Mouse (Mus musculus): ENCODE results near the gene Zdhhc13. TPM values are rescaled to one million over a fixed set of nuclear protein-coding genes. Genes with fewer than 3 reads are reported as not detected.
A peak's percentile ranks its signal among the peaks of the same experiment; 100 is the strongest.

Zdhhc13 gene
- polyA plus RNA-seq (2015; fragmentation: Nextera tagmentation; extraction: Ambion mirVana) = 29.9 and 33.7 TPM in 2 replicates

- under 1% methylated on average over 56 of the region's 57 CpGs for WGBS
- ATAC-seq (ENCODE audit: insufficient number of reproducible peaks, low FRiP score, low TSS enrichment, low read depth) = peak; percentile 98
- peak within 1 kb of the TSS; percentile 77 for H3K4me2 ChIP-seq (replicated peaks)
- no peaks in the 10 kb centered on the region for H3K27me3 ChIP-seq
- H3K4me3 ChIP-seq (replicated peaks) = peak within 1 kb of the TSS; percentile 87
- H3K36me3 ChIP-seq = no peaks in the 10 kb centered on the region
- no peaks in the 10 kb centered on the region for H3K9me3 ChIP-seq (replicated peaks)
- peaks cover 14% of the 10 kb centered on the region; the same call in 1 of the 2 replicates for H3K4me1 ChIP-seq
- peak within 1 kb of the TSS; percentile 64 for H3K9ac ChIP-seq
- H3K27ac ChIP-seq (replicated peaks) = peak within 1 kb of the TSS; percentile 71; the same call in 1 of the 2 replicates
Observed at GRCm38 (mm10) chr7:48788851-48789572, at the start of gene Zdhhc13. Zdhhc13 (plus strand) TSS chr7:48789003.

- WGBS = under 1% methylated on average over 24 of the region's 24 CpGs
- Histone ChIP-seq H3K4me2 (replicated peaks) (peak overlapping the region; percentile 88), H3K9me3 (replicated peaks) (no peaks in the 10 kb centered on the region), H3K36me3 (no peaks in the 10 kb centered on the region), H3K27ac (replicated peaks) (peak overlapping the region; percentile 58; the same call in 1 of the 2 replicates), H3K9ac (no peak overlapping the region), H3K4me1 (0 out of 2 replicates have a peak, but pooled peaks cover 3% of the 10 kb centered on the region), H3K4me3 (replicated peaks) (peak overlapping the region; percentile 45), H3K27me3 (no peaks in the 10 kb centered on the region)
- ATAC-seq (ENCODE audit: insufficient number of reproducible peaks, low FRiP score, low TSS enrichment, low read depth) = peak; percentile 79
Observed at GRCm38 (mm10) chr7:48749298-48750163, 39.3 kb upstream of the Zdhhc13 start.

- H3K4me2 ChIP-seq (replicated peaks) = peak overlapping the region; percentile 88
- no peak overlapping the region for H3K9ac ChIP-seq
- 66% methylated on average over 8 of the region's 8 CpGs for WGBS
- no peak for ATAC-seq (ENCODE audit: insufficient number of reproducible peaks, low FRiP score, low TSS enrichment, low read depth)
- H3K27me3 ChIP-seq = no peaks in the 10 kb centered on the region
- H3K27ac ChIP-seq (replicated peaks) = no peak overlapping the region
- peak overlapping the region; percentile 45; the same call in 1 of the 2 replicates for H3K4me3 ChIP-seq (replicated peaks)
- H3K4me1 ChIP-seq = 0 out of 2 replicates have a peak, but pooled peaks cover 3% of the 10 kb centered on the region
- no peaks in the 10 kb centered on the region for H3K9me3 ChIP-seq (replicated peaks)
- no peaks in the 10 kb centered on the region for H3K36me3 ChIP-seq
Observed at GRCm38 (mm10) chr7:48750164-48750809, 38.5 kb upstream of the Zdhhc13 start.

DNA sequence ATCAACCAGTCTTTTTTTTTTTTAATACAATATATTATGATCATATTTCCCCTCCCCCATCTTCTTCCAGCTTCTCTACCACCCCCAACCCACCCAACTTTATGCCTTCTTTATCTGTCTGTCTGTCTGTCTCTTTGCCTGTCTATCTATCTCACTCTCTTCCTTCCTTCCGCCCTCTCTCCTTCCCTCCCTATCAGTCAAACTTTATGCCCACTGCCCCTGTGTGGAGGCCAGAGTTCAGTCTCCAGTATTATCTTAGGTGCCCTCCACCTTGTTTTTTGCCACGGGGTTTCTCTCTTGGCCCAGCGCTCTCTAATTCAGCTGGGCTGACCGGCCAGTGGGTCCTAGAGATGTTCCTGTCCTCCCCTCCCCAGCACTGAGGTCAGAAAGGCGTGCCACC, 37.6 kb upstream of the Zdhhc13 start:
- Histone ChIP-seq H3K4me3 (replicated peaks) (no peak overlapping the region), H3K4me1 (0 out of 2 replicates have a peak, but pooled peaks cover 3% of the 10 kb centered on the region), H3K4me2 (replicated peaks) (no peak overlapping the region), H3K27me3 (no peaks in the 10 kb centered on the region), H3K9me3 (replicated peaks) (no peaks in the 10 kb centered on the region), H3K9ac (no peak overlapping the region), H3K27ac (replicated peaks) (no peak overlapping the region), H3K36me3 (no peaks in the 10 kb centered on the region)
- ATAC-seq (ENCODE audit: insufficient number of reproducible peaks, low FRiP score, low TSS enrichment, low read depth) = no peak
- WGBS = 77% methylated on average over 5 of the region's 5 CpGs

DNA sequence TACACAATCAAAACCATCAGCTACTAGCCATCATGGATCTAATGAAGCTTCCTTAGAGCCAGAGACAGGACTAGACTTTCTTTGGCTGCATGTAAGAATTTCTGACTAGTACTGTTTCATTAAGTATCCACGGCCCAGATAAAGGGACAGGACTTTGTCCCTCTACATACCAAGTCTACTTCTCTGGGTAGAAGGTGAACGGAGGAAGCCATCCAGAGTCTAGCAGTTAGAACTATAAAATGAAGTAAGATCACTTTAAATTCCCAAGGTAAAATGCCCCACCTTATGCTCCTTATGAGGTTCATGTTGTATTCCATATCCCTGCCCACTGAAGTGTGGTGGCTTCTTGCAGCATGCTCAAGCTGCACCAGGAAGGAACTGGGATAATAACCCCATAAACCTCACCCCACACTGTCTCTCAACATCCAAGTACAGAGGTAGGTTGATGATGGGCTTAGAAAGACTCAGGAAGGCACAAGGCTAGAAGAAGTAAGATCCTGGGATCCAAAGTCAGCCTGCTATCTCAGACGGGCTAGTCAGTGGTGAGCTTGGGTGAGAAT, 34.3 kb upstream of the Zdhhc13 start:
- H3K27ac ChIP-seq (replicated peaks) = no peak overlapping the region
- ATAC-seq (ENCODE audit: insufficient number of reproducible peaks, low FRiP score, low TSS enrichment, low read depth) = no peak
- WGBS = 84% methylated on average over 3 of the region's 3 CpGs
- H3K4me3 ChIP-seq (replicated peaks) = no peak overlapping the region
- H3K9ac ChIP-seq = no peak overlapping the region
- no peaks in the 10 kb centered on the region for H3K27me3 ChIP-seq
- no peaks in the 10 kb centered on the region for H3K9me3 ChIP-seq (replicated peaks)
- no peaks in the 10 kb centered on the region for H3K36me3 ChIP-seq
- H3K4me2 ChIP-seq (replicated peaks) = no peak overlapping the region
- H3K4me1 ChIP-seq = 0 out of 2 replicates have a peak, but pooled peaks cover 3% of the 10 kb centered on the region

- 71% methylated on average over 3 of the region's 3 CpGs for WGBS
- Histone ChIP-seq H3K9me3 (replicated peaks) (no peaks in the 10 kb centered on the region), H3K4me1 (no peaks in the 10 kb centered on the region), H3K9ac (no peak overlapping the region), H3K4me3 (replicated peaks) (no peak overlapping the region), H3K4me2 (replicated peaks) (no peak overlapping the region), H3K27ac (replicated peaks) (no peak overlapping the region), H3K27me3 (no peaks in the 10 kb centered on the region), H3K36me3 (no peaks in the 10 kb centered on the region)
- no peak for ATAC-seq (ENCODE audit: insufficient number of reproducible peaks, low FRiP score, low TSS enrichment, low read depth)
Observed at GRCm38 (mm10) chr7:48755825-48756224, 33.0 kb upstream of the Zdhhc13 start.

GRCm38 (mm10) chr7:48756306-48756931, 32.4 kb upstream of the Zdhhc13 start:
- H3K27me3 ChIP-seq = no peaks in the 10 kb centered on the region
- H3K9me3 ChIP-seq (replicated peaks) = no peaks in the 10 kb centered on the region
- no peaks in the 10 kb centered on the region for H3K36me3 ChIP-seq
- no peak overlapping the region for H3K4me2 ChIP-seq (replicated peaks)
- H3K9ac ChIP-seq = no peak overlapping the region
- no peak overlapping the region for H3K27ac ChIP-seq (replicated peaks)
- no peak overlapping the region for H3K4me3 ChIP-seq (replicated peaks)
- WGBS = 94% methylated on average over 4 of the region's 4 CpGs
- no peaks in the 10 kb centered on the region for H3K4me1 ChIP-seq
- ATAC-seq (ENCODE audit: insufficient number of reproducible peaks, low FRiP score, low TSS enrichment, low read depth) = no peak

DNA sequence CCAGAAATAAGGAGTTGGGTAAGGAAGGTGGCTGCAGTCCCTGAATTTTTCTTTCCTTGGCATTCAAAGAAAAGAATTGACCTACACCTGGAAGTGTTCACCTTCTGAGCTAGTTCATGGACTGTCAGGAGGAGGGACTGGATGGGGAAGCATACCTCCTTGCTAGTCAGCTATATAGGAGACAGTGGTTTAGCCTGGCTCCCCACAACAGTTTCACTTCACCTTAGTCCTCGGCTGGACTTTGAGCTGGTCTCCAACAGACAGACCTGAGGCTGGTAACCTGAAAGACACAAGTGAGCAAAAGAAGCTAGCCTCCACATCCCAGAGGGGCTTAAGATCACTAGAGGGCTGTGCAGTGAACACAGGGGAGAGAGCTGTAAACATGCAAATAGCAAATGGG, 30.7 kb upstream of the Zdhhc13 start:
- no peaks in the 10 kb centered on the region for H3K36me3 ChIP-seq
- H3K27me3 ChIP-seq = no peaks in the 10 kb centered on the region
- H3K4me2 ChIP-seq (replicated peaks) = no peak overlapping the region
- 58% methylated on average over 1 of the region's 1 CpGs for WGBS
- H3K4me3 ChIP-seq (replicated peaks) = no peak overlapping the region
- no peaks in the 10 kb centered on the region for H3K9me3 ChIP-seq (replicated peaks)
- no peak overlapping the region for H3K27ac ChIP-seq (replicated peaks)
- no peak for ATAC-seq (ENCODE audit: insufficient number of reproducible peaks, low FRiP score, low TSS enrichment, low read depth)
- no peaks in the 10 kb centered on the region for H3K4me1 ChIP-seq
- no peak overlapping the region for H3K9ac ChIP-seq

GRCm38 (mm10) chr7:48760789-48761188, 28.0 kb upstream of the Zdhhc13 start:
- no peaks in the 10 kb centered on the region for H3K36me3 ChIP-seq
- H3K9ac ChIP-seq = no peak overlapping the region
- H3K9me3 ChIP-seq (replicated peaks) = no peaks in the 10 kb centered on the region
- no peak overlapping the region for H3K4me2 ChIP-seq (replicated peaks)
- H3K4me1 ChIP-seq = no peaks in the 10 kb centered on the region
- no peak for ATAC-seq (ENCODE audit: insufficient number of reproducible peaks, low FRiP score, low TSS enrichment, low read depth)
- H3K4me3 ChIP-seq (replicated peaks) = no peak overlapping the region
- H3K27ac ChIP-seq (replicated peaks) = no peak overlapping the region
- H3K27me3 ChIP-seq = no peaks in the 10 kb centered on the region
- WGBS = 65% methylated on average over 1 of the region's 1 CpGs

DNA sequence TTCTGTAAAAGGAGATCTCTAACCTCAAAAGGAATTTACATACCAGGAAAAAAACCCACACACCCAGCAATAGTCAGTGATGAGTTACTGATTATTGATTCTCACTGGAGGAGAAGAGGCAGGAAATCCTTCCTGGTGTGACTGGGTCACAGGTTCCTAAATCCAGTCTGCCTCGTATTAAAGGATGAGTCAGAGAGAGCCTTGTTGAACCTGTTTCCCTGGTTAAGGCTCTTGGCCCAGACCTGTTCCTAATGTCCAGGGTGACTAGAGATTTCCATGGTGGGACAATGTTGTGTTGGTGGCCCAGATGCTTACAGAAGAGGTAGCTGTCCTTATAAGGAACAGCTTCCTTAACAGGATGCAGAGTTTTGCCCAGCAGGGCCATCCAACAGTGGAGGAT, 26.5 kb upstream of the Zdhhc13 start:
- Histone ChIP-seq H3K36me3 (no peaks in the 10 kb centered on the region), H3K27me3 (no peaks in the 10 kb centered on the region), H3K9ac (no peak overlapping the region), H3K4me2 (replicated peaks) (no peak overlapping the region), H3K4me1 (no peaks in the 10 kb centered on the region), H3K9me3 (replicated peaks) (no peaks in the 10 kb centered on the region), H3K27ac (replicated peaks) (no peak overlapping the region), H3K4me3 (replicated peaks) (no peak overlapping the region)
- no peak for ATAC-seq (ENCODE audit: insufficient number of reproducible peaks, low FRiP score, low TSS enrichment, low read depth)
- 47% methylated on average over 1 of the region's 1 CpGs for WGBS

Measured in embryonic facial prominence, embryonic 15.5 days (tissue).